Mouse (Mus musculus) hindbrain, embryonic 14.5 days (tissue): ENCODE data around the gene Dolpp1. TPM values are rescaled to one million over a fixed set of nuclear protein-coding genes. Genes with fewer than 3 reads are reported as not detected.

Experiments used
- ATAC-seq: fragments of 200-750 bp; cut with Nextera tagmentation; 2 replicates; pipeline ENCODE4 v1.8.0; 2017; ENCODE audit warnings: moderate number of reproducible peaks, mild to moderate bottlenecking, moderate TSS enrichment, moderate library complexity; ENCODE audit not compliant: low FRiP score
- DNase-seq: peaks from one replicate; pipeline ENCODE4 v3.0.0-alpha.2; 2015; ENCODE audit warnings: low spot score
- H3K27ac ChIP-seq: fragments of 300-500 bp; sonication (generic); 2 replicates; pipeline ENCODE4 v1.5.1; 2014; ENCODE audit warnings: mild to moderate bottlenecking, moderate library complexity
- H3K27me3 ChIP-seq: fragments of 300-500 bp; sonication (generic); 2 replicates; pipeline ENCODE4 v1.6.1; 2014; ENCODE audit warnings: mild to moderate bottlenecking, low read length, mixed read lengths; ENCODE audit not compliant: control insufficient read depth, insufficient read depth
- H3K36me3 ChIP-seq: fragments of 300-500 bp; sonication (generic); replicated peaks from 2 replicates; pipeline ENCODE4 v1.6.1; 2014; ENCODE audit not compliant: control insufficient read depth, insufficient read depth
- H3K4me1 ChIP-seq: fragments of 300-500 bp; sonication (generic); replicated peaks from 2 replicates; pipeline ENCODE4 v1.6.1; 2014; ENCODE audit warnings: antibody characterized with exemption, low read length, mixed read lengths; ENCODE audit not compliant: control insufficient read depth, insufficient read depth
- H3K4me2 ChIP-seq: fragments of 300-500 bp; sonication (generic); replicated peaks from 2 replicates; pipeline ENCODE4 v1.6.1; 2014; ENCODE audit warnings: mild to moderate bottlenecking, moderate library complexity
- H3K4me3 ChIP-seq: fragments of 300-500 bp; sonication (generic); replicated peaks from 2 replicates; pipeline ENCODE4 v1.5.1; 2014; ENCODE audit warnings: mild to moderate bottlenecking, low read length
- H3K9ac ChIP-seq: fragments of 300-500 bp; sonication (generic); 2 replicates; pipeline ENCODE4 v1.6.1; 2014
- H3K9me3 ChIP-seq: fragments of 300-500 bp; sonication (generic); 2 replicates; pipeline ENCODE4 v1.6.1; 2016; ENCODE audit warnings: low read length; ENCODE audit not compliant: control insufficient read depth
- WGBS: fragments of 180-500 bp; shearing (Covaris S2); extraction: QIAGEN DNeasy Blood & Tissue Kit; methylation state at CpG from one replicate; pipeline ENCODE4 v1.1.7; 2014; 5-methylcytosine and 5-hydroxymethylcytosine counted together
- microRNA-seq: library from miRNA; unstranded; fragments of <30 nt; microRNA quantifications from one replicate; pipeline ENCODE4, GENCODE M21; 2016
- polyA plus RNA-seq: library from polyadenylated mRNA; unstranded; fragments of >200 nt; fragmentation: Nextera tagmentation; extraction: Ambion mirVana; gene quantifications from 2 replicates; pipeline ENCODE4 v1.2.1, GENCODE M21; 2014

Dolpp1 gene
- polyA plus RNA-seq, 1 experiment from 2014 or later, result 51.6 TPM

DNA sequence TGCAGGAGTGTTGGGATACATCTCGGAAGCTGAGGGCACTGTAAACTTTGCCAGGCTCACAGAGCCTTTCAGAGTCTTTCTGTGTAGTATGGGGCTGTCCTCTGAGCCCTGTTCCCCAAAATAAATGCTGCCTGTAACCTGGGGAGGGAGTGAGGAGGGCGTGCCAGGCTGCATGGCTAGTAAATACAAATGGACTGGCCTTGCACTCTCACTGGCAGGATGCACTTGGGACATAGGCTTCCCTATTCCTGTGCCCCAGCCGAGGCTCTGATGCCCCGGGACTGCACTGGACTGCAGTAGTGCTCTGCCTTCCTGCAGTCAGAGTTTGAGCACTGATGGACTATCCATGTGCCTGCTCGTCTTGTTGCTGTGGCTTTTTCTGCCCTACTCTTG, 50.4 kb downstream of the Dolpp1 start:
- Histone ChIP-seq H3K4me2 (peak overlapping the region; percentile 34), H3K4me1 (peaks cover 35% of the 10 kb centered on the region), H3K4me3 (no peak overlapping the region), H3K27me3 (no peaks in the 10 kb centered on the region), H3K36me3 (peaks cover 54% of the 10 kb centered on the region), H3K27ac (peak overlapping the region; percentile 93), H3K9ac (peak overlapping the region; percentile 54), H3K9me3 (no peaks in the 10 kb centered on the region)
- 49% methylated on average over 5 of the region's 5 CpGs for WGBS
- no peak for DNase-seq
- no peak for ATAC-seq

DNA sequence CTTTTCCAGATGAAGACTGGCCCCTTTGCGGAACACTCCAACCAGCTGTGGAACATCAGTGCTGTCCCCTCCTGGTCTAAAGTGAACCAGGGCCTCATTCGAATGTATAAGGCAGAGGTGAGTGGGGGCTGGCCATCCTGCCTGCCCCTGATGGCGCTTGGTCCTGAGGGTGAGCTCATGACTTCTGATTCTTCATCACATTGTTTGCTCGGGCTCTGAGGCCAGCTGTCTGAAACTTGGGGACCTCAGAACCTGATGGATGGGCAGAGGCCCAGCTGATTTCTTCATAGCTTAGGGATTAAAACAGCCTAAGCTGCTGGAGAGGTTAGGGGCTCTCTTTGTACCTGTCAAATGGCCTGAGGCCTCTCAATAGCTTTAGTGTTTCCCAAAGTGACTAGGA, 51.2 kb downstream of the Dolpp1 start:
- ATAC-seq (no peak), DNase-seq (no peak)
- Histone ChIP-seq H3K9ac (no peak overlapping the region; the same call in 1 of the 2 replicates), H3K36me3 (peaks cover 53% of the 10 kb centered on the region), H3K4me1 (peaks cover 35% of the 10 kb centered on the region), H3K9me3 (no peaks in the 10 kb centered on the region), H3K4me3 (no peak overlapping the region), H3K27me3 (no peaks in the 10 kb centered on the region), H3K4me2 (no peak overlapping the region), H3K27ac (peak overlapping the region; percentile 93)
- 78% methylated on average over 4 of the region's 4 CpGs for WGBS

DNA sequence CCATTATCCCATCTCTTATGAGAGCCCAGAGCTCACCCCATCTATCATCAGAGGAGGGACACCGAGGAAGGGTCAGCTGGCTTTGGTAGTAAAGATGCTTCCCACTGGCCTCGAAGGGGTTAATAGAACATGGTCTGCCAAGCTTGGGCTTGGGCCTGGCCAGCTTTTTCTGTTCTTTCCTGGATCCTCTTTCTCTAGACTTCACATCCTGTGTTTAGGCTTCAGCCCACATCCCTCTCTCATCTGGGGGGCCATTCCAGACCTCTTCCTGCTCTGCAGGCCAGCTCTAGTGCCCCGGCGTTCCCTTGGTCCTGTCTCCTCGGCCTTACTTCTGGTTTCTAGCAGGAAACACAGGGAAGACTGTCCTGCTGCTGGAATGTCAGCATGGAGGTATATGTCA, 52.0 kb downstream of the Dolpp1 start:
- peaks cover 35% of the 10 kb centered on the region for H3K4me1 ChIP-seq
- DNase-seq (no peak), ATAC-seq (no peak)
- no peaks in the 10 kb centered on the region for H3K9me3 ChIP-seq
- no peaks in the 10 kb centered on the region for H3K27me3 ChIP-seq
- no peak overlapping the region for H3K4me3 ChIP-seq
- H3K36me3 ChIP-seq, result peaks cover 50% of the 10 kb centered on the region
- H3K4me2 ChIP-seq, result no peak overlapping the region
- H3K9ac ChIP-seq, result no peak overlapping the region
- no peak overlapping the region for H3K27ac ChIP-seq
- WGBS, result 83% methylated on average over 5 of the region's 5 CpGs

DNA sequence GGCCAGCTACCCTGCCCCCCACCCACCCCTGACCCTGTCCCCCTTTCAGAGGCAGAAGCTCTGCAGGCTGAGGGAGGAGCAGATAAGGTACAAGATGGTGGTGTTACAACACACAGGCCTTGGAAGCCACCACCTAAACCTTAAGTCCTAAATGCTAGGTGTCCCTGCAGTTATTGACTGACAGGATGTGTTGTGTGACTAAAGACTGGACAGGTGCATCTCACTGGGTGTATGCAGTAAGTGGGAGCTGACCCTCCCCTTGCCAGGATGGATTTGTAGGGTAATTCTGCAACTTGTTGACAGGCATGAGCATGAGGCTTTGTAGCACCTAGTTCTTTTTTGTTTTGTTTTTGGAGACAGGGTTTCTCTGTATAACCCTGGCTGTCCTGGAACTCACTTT, 52.4 kb downstream of the Dolpp1 start:
- H3K9me3 ChIP-seq, result no peaks in the 10 kb centered on the region
- H3K36me3 ChIP-seq, result peaks cover 50% of the 10 kb centered on the region
- H3K4me2 ChIP-seq, result no peak overlapping the region
- H3K27me3 ChIP-seq, result no peaks in the 10 kb centered on the region
- no peak for DNase-seq
- H3K9ac ChIP-seq, result no peak overlapping the region
- no peak overlapping the region for H3K4me3 ChIP-seq
- H3K4me1 ChIP-seq, result peaks cover 35% of the 10 kb centered on the region
- no peak for ATAC-seq
- H3K27ac ChIP-seq, result no peak overlapping the region

DNA sequence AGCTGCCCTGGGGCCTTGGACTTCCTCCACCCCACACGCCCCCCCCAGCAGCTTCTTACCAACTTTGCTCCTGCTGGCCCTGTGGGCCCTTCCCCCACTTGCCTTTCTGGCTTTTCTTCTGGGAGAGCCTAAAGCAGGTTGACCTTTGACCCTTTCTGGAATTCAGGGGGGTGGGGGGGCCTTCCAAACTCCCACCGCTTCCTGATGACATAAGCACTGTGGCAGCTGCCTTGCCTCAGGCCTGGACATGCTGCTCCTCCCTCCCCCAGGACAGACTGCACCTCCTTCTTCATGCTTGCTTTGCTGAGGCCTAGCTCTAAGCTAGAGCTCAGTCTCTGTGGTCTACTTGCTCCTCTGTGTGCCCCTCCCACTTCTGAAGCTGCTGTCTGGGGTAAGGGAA, 53.3 kb downstream of the Dolpp1 start:
- Histone ChIP-seq H3K9ac (no peak overlapping the region; the same call in 1 of the 2 replicates), H3K4me3 (no peak overlapping the region), H3K9me3 (no peaks in the 10 kb centered on the region), H3K4me2 (no peak overlapping the region), H3K36me3 (peaks cover 43% of the 10 kb centered on the region), H3K27ac (no peak overlapping the region), H3K27me3 (no peaks in the 10 kb centered on the region), H3K4me1 (peaks cover 30% of the 10 kb centered on the region)
- ATAC-seq, result no peak
- 27% methylated on average over 2 of the region's 2 CpGs for WGBS
- no peak for DNase-seq

DNA sequence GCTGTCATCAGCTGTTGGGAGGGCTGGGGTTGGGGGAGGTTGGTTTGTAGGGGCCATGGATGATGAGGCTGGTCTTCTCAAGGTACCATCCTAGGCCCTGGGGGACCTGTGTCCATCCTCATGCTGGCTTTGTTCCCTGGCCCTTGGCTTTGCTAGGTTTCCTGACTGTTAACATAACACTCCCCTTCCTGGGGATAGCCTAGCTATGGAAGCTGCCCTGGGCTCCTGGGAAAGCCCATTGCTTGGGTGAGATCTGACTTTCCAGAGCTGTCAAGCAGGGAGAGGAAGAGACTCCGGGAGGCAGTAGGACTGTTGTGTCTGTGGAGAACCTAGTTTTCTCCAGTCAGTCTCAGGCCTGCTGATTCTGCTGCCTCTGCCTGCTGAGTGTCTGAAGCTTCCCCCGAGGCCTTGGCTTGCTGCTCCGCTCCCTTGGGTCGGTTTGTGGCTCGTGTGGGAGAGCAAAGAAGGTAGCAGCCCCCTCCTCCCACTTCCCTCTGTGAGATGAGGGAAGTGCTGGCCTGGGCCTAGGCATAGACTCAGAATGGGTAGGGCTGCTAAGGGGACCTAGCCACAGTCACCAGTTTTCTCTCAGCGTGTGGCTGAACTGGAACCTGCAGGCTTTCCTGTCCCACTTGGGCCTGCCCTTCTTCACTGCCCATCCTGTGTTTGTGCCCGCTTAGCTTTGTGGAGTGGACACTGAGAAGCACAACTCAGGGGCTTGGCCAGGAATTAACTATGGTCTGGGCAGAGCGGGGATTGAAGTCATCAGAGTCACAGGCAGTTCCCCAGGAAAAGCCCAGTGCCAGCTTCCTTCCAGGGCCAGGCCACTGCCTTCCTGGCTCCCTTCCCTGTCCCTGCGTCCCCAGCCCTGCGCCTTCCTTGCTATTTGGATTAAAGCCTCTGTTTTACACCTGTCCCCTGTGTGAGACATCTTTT, 55.1 kb downstream of the Dolpp1 start:
- DNase-seq (no peak), ATAC-seq (no peak)
- Histone ChIP-seq H3K27ac (0 out of 2 replicates have a peak overlapping the region, but pooled peaks have one; percentile 12), H3K36me3 (peaks cover 43% of the 10 kb centered on the region), H3K27me3 (no peaks in the 10 kb centered on the region), H3K9ac (no peak overlapping the region), H3K9me3 (no peaks in the 10 kb centered on the region), H3K4me2 (no peak overlapping the region), H3K4me3 (no peak overlapping the region), H3K4me1 (peaks cover 12% of the 10 kb centered on the region)
- WGBS, result 81% methylated on average over 10 of the region's 10 CpGs

DNA sequence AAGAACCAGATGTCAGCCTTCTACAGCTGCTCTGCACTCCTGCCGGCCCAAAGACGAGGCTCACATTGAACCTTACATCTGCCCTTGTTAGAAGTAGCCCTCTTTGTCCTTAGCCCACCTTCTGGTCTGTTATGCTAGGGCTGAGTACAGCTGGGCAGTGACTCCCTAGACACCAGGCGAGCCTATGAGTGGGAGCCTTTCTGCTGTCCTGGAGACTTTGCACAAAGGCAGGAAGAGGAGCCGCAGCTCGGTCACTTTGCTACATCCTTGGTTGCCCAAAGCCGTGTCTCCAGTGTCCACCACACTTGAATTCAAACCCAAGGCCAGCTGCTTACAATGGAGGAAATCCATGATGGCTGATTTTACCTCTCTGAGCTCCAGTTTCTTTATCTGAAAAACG, 56.3 kb downstream of the Dolpp1 start:
- 92% methylated on average over 7 of the region's 7 CpGs for WGBS

More for the DNA sequence above, 56.3 kb downstream of the Dolpp1 start:
- DNase-seq (no peak), ATAC-seq (no peak)
- no peaks in the 10 kb centered on the region for H3K9me3 ChIP-seq
- no peaks in the 10 kb centered on the region for H3K27me3 ChIP-seq
- H3K4me1 ChIP-seq, result no peaks in the 10 kb centered on the region; the same call in 1 of the 2 replicates
- peaks cover 38% of the 10 kb centered on the region for H3K36me3 ChIP-seq
- no peak overlapping the region for H3K4me3 ChIP-seq
- no peak overlapping the region for H3K27ac ChIP-seq
- no peak overlapping the region for H3K4me2 ChIP-seq
- H3K9ac ChIP-seq, result no peak overlapping the region

Small RNA genes within 50 kb of the gene (microRNA-seq; reads per million reads assigned to microRNA genes)
- not detected for gene Gm47292

Other genes with a start within 250 kb of the Dolpp1 start
- 29.8 and 31.0 TPM in 2 replicates for gene Endog, start 220.8 kb upstream of the Dolpp1 start, polyA plus RNA-seq
- gene Spout1, start 213.8 kb upstream of the Dolpp1 start, polyA plus RNA-seq, result 55.4 and 58.8 TPM in 2 replicates
- gene Kyat1, start 186.4 kb upstream of the Dolpp1 start, polyA plus RNA-seq, result 13.9 and 16.0 TPM in 2 replicates
- 57.9 and 58.6 TPM in 2 replicates for gene Lrrc8a, start 154.5 kb upstream of the Dolpp1 start, polyA plus RNA-seq
- gene Gm28035, start 151.7 kb upstream of the Dolpp1 start, polyA plus RNA-seq, result 0.07 and 0.17 TPM in 2 replicates
- 5.9 and 6.9 TPM in 2 replicates for gene Phyhd1, start 126.1 kb upstream of the Dolpp1 start, polyA plus RNA-seq
- gene Gm28038, start 111.2 kb upstream of the Dolpp1 start, polyA plus RNA-seq, result not detected in 2 replicates
- 37.1 and 39.2 TPM in 2 replicates for gene Dolk, start 105.9 kb upstream of the Dolpp1 start, polyA plus RNA-seq
- gene Nup188, start 105.9 kb upstream of the Dolpp1 start, polyA plus RNA-seq, result 19.5 and 24.8 TPM in 2 replicates
- 140 and 143 TPM in 2 replicates for gene Sh3glb2, start 32.9 kb upstream of the Dolpp1 start, polyA plus RNA-seq
- 27.3 and 32.3 TPM in 2 replicates for gene Miga2, start 28.0 kb upstream of the Dolpp1 start, polyA plus RNA-seq
- 30.3 and 32.0 TPM in 2 replicates for gene Crat, start 23.6 kb downstream of the Dolpp1 start, polyA plus RNA-seq
- gene Ptpa, start 23.8 kb downstream of the Dolpp1 start, polyA plus RNA-seq, result 71.7 and 79.8 TPM in 2 replicates
- 2.4 and 2.7 TPM in 2 replicates for gene Ier5l, start 82.0 kb downstream of the Dolpp1 start, polyA plus RNA-seq
- 1.6 TPM in 1 of 2 replicates, not detected in the other for gene Cstad, start 202.8 kb downstream of the Dolpp1 start, polyA plus RNA-seq